Mouse (Mus musculus) MEL-GATA-1-ER (cell line): ENCODE measurements around the gene Runx1.

ENCODE experiments used
- DNase-seq: peaks from one replicate; pipeline ENCODE4 v3.0.0-alpha.2; 2012; ENCODE audit warnings: low read depth; ENCODE audit errors: extremely low read depth

Gene Runx1

DNA sequence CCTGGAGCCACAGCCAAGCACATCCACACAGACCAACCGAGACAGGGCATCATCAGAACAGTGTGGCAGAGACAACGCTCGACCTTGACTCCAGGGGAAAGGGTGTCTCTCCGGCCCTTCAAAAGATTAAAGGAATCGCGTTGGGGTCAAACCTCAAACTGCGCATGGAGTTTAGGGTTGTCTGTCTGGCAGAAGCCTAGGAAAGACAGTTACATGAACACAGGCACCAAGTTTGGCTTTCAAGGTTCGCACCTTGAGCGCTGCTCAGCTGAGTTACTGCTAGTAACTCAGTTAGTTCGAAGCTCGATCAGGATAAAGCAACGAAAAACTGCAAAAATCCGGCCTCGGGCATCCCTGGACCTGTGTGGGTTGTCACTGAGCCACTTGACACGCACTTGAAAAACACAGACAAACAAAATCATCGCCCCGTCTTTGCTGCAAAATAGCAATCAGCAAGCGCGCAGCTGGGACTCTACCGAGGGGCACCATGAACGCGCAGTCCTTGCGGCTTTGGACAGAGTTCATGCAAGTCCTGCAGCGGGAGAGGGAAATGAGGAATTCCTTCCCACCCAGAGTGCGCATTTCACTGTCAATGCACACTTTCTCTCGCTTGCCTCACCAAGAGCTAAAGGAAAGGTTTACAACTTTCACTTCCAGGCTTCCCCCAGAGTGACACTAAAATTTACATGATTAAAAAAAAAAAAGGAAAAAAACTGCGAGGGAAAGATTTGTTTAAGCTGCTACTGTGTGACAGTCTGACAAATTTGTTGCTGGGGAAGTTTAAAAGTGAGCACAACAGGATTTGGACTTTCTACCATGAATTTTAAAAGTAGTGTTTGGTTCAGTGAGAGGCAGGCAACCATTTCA, 126.2 kb downstream of the Runx1 start:
- DNase-seq: no peak

DNA sequence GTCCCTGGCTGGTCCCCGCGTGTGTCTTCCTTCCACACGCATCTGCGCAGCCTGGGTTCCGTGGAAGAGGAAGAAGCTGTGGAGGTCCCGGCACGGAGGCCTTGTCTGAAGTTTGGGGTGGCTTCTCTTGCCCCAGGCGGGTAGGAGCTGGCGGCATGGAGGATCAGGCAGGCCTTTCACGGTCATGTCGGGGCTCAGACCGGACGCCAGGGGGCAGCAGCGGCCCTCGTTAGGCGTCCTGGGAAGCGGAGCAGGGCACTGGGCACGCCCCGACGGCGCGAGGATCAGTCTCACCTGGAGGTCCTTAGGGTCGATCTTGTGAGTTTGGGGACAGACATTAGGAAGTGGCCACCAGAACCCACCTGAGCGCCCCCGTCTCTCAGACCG, 127.3 kb downstream of the Runx1 start:
- DNase-seq: no peak

DNA sequence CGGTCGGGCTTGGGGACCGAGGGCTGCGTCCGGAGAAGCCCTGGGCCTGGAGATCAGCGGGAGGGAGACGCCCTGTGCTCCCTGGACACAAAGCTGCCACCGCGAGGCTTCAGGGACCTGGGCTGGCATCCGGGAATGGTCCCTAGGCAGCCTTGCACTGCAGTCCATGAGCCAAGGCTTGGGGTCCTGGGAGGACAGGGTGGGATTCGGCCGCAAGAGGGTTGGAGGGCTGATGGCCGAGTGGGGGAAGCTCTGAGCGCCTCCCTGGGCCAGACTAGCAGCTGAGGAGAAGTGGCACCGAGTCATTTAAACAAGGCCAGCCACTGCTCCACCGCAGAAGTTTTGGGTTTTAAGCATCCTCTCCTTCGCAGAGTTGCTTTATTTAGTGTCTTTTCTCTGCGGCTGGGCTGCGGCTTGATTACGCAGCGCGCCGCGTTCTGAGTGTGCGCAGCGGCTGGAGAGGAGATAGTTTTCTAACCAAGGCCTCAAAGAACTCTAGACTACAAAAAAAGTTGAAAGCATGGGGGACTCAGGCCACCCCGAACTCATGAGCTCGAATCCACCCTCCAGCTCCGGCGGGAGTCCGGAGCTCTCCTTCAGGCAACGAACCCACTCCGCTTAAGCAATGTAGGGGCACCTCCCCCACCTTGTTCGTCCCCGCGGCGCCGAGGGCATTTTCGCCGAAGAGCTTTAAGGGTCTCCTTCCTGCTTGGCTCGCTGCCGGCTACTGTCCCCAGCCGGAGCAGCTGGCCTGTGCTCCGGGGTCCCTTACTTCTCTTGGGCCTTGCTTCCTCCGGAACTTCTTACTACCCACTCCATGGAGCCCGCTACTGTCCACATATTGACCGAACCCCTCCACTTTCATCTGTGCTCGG, 128.0 kb downstream of the Runx1 start:
- DNase-seq: no peak

DNA sequence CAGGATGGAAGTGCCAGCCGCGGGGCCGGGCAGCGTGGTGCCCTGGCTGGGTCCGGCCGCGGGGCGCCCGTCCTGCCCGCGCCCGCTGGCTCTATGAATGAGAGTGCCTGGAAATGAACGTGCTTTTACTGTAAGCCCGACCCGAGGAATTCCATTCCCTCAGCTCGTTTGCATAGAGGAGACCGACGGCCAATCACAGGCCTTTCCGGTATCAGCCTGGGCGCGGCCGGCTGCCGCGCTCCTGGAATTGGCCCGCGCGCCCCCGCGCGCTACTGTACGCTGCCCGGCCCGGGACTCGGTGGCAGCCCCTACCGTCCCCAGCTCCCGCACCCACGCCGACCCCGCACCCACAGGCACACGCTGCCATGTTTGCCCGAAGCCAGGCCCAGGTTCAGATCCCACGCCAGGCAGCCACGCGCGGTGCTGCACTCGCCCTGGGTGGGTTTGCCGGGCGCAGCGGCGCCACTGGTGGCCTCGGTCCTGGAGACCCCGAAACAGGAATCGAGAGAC, 128.7 kb downstream of the Runx1 start:
- DNase-seq: no peak

DNA sequence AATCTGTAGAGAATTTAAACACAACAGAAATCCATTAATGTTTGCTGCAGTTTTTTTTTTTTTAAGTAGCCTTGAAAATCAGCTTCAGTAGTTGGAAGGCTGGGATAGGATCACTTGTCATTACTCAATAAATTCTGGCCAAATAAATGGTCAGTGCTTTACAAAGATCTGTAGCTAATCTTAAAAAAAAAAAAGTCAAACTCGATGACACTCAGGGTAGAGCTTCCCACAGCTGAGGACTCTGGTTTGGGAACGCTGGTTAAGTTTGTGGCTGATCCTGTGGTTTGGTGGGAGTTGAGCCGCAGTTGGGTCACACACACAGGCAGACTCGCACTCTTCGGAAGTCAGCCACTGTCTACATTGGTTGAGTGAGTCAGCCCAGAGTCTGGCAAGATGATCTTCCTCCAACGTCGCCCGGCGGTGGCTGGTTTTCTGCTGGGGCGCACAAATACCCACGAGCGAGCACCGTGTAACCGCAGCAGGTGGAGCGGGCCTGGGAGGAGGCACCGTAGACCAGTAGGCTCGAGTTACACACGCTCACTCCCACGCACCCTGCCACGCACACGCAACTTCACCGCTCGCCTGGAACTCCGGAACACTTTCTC, 129.4 kb downstream of the Runx1 start:
- no peak for DNase-seq

DNA sequence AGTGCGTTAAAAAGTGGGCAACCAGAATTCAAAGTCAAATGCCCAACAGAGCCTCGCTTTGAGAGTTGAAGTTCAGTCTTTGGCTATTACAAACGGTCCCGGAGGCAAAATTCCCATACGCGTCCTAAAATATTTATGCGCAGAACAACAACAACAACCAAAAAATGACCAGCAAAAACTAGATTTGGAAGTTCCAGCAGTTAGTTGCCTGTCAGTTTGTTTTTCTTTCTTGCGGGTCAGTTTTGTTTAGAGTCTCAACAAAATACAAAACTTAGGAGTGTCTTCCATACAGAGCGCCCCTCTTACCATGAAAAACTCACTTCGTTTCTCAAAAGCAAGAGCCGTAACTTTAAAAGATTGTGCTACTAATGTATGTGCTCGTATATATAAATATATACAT, 130.0 kb downstream of the Runx1 start:
- no peak for DNase-seq

DNA sequence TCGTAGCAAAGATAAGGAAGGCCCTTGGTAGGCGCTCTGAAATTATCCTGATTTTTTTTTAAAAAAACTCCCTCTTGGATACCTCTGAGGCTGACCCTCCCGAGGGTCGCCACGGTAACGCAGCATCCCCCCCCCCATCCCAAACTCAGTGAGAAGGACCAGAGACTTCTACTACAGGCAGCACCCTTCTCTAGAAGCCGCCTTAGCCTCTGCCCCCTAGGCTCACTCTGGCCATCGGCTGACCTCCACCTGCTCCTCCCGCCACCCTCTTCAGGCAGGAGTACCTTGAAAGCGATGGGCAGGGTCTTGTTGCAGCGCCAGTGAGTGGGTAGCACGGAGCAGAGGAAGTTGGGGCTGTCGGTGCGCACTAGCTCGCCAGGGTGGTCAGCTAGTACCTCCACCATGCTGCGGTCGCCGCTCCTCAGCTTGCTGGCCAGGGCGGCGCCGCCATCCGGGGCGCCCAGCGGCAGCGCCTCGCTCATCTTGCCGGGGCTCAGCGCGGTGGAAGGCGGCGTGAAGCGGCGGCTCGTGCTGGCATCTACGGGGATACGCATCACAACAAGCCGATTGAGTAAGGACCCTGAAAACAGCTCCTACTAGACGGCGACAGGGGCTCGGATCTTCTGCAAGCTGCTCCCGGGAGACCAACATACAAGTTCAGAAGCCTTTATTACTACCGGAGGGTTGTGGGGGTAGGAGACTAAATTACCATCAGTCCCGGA, 130.6 kb downstream of the Runx1 start:
- no peak for DNase-seq

DNA sequence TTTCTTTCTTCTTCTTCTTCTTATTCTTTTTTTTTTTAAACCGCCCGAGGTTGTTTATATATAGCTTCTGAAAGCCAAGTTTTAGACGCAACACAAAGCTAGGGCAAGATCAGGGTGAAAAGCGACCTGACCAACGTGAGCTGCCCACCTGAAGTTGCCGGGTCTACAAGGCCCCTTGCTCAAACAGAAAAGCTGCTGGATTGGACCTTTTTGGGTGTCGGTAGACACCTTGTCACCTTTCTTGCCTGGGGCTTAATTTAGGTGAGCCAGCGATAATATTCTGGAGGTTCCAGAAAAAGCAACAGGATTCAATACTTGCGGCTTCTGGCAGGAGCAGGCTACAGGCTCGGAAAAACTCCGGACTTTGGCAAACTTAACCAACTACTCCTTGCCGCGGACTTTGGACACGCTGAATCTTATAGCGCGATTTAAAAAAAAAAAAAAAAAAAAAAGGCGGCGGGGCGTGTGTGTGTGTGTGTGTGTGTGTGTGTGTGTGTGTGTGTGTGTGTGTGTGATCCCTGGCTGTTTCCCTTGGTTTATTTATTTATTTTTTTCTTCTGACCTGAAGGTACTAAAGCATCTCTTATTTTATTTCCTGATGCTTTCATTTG, 131.3 kb downstream of the Runx1 start:
- DNase-seq: no peak

DNA sequence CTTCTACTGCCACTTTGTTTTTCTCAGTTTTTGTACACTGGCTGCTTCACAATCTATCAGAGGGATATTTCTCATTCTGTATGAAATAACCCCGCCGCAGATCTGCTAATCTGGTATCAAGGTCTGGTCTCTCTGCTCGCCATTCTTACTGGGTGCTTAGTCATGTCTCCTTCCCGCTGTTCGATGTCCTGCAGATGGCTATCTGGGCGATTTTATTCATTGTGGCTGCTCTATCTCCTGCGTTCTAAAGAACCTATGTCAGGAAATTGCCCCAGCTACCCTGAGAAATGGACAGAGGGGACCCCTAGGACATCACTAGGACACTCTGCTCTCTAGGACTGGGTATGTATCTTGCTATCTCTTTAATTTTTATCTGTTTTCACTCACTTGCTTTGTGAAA, 135.2 kb downstream of the Runx1 start:
- no peak for DNase-seq

DNA sequence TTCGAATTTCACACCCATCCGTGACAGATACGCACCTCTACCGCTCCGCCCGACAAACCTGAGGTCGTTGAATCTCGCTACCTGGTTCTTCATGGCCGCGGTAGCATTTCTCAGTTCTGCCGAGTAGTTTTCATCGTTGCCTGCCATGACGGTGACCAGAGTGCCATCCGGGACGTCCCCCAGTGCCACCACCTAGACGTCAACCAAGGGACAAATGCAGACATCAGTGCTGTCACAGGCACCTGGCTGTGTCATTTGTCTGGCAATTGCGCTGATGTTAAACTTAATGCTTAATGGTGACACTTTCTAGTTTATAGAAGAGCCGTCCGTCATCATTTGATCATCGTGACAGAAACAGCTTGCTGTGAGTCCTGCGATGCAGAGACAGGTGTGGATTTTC, 137.0 kb downstream of the Runx1 start:
- no peak for DNase-seq

DNA sequence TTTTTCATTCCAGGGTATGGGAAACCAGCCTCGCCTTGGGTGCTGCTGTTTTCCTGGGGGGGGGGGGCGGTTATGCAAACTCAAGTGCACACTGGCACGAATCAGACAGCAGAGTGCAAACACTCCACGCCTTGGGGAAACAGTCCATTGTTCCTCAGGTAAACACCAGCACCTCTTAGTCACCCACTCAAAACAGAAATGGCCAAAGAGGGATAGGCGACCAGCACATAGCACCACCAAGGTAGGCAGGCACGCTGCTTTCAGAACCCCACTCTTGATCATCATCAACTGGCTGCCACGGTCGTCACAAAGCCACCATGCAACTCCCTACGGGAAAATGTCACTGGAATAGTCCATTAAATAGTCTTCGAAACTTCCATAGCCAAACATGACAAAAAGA, 139.0 kb downstream of the Runx1 start:
- DNase-seq: no peak

DNA sequence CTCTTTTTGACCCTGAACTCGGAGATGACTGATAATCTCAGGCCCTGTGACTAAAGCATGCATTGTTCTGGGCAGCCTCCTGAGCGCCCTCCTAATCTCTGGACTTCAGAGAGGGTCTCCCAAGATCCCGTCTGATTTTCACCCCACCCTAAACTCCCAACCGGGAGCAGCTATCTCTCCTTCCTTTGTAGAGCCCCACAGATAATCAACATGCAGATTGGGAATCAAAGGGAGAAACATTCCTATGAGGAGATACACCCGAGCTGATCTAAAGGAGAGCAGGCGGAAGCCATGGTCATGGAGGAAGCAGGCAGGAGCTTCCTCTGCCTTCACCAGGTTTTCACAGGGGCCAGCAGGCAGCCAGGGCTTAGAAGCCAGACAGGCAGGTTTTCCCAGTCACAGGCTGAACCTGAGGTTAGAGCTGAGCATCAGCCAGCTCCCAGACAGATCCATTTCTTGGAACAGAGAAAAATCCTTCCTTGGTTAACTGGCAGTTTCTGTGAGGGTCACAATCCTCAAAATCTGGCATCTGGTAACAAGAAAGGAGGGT, 140.1 kb downstream of the Runx1 start:
- DNase-seq: no peak

DNA sequence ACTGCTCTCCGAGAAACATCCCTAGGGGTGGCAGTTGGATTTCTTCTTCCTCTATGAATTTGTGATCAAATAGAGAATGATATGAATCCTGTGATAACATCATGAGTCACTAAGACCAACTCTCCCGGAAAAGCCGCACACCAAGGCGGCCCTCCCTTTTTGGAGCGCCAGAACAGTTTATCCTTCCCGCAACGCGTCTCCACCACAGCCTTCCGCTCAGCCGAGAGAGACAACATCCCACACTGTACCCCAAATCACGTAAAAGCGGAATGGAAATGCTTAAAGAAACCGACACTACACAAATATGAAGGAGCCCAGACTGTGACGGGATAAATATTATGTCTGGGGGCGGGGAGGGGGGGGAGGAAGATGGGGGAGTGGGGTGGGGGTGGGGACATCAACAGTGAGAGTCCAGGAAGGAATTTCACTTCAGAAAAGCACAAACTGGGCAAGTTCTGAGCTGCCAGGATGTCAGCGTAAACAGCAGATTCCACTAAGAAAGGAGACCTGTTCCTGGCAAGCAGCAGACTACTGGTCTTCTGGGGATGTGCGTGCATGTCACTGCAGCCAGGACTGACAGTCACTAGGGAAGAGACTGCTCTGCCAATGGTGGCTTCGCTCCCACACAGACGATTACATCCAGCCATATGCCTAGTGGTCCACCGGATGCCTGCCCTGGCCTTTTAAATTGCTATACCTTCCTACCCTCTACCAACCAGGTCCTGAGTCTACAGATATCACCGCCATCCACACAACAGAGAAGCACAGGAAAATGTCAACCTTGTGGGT, 141.3 kb downstream of the Runx1 start:
- no peak for DNase-seq

DNA sequence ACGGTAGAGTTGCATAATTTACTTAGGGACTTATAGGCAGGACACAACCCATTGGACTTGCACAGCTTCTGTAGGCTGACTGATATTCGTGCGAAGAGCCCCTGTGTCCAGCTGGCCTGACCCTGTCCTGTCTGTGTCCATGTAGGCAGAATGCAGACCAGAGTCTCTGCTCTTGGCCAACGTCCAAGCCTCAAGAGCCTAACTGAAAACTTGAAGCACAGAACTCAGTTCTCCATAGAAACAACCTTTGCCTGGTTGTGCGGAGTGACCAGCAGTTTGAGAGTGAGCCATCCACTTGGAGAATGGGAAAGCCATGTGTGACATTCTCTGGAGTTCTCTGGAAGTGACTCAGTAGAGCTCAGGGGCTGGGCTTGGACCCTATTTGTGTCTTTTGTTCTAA, 149.3 kb downstream of the Runx1 start:
- no peak for DNase-seq

DNA sequence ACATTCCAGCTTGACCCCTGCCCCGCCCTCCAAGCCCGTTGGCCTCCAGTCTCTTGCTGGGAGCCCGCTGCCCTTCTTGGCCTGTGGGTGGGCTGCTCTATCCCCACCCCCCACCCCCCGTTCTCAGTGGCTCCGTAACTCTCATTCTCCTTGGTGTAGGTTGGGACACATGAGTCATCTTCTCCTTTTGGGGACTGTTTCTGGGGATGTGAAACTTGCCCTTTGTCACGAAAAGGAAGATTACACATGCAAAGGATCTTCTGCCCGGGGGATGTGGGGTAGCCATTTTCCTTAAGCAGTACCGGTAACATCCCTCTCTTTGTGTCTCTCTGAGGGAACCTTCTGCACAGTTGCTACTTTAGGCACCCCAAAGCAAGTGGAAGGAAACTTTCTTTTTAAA, 150.3 kb downstream of the Runx1 start:
- no peak for DNase-seq

DNA sequence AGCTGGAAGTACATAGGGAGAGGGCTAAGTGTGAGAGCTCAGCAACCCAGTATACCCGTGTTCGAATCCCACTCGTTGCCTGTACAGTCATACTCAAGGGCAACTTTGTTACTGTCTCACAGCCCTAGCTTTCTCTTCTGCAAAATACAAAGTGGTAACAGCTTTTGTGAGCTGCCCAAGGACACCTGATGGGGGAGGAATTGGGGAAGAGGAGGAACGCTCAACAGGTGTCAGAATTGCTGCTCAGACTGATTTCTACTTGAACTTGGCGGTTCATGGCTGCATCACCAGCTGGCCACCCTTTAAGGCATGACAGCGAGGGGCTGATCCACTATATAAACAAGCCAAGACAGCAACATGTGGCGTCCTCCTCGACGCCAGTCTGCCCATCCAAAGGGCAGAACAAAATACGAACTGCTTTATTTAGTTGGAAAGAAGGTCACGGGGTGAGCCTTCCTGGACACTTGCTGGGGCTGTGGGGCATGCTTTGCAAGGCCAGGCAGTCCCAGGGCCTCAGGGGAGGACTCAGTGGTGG, 151.0 kb downstream of the Runx1 start:
- DNase-seq: no peak

DNA sequence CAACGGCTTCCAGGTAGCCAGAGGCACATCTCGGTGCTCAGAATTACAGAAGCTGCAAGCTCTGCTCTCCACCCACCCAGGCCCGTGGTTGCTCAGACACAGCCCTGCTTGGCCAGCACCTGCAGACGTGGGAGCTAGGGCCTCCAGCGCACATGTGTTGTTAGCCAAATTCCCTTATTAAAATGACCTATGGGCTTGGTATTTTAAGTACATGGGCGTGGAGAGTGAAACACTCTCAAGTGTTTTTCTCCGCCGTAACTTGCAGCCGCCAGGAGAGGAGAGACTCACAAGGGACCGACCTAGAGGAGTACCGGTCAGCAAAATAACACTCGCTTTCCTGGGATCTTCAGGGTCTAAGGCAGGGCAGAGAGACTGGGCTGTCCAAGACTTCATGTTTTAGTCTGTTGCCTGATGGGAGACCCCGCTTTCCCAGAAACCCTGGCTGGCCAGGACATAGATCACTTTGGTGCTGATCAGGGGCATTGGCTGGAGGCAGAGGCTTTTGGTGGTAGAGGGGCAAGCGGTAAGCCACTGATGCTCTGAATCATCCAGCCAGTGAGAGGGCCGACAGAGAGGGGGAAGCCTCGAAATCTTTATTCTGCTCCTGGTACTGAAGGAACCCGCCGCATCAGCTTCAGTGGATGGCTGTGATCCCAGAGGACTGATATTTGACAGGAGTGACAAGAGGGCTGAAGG, 151.7 kb downstream of the Runx1 start:
- DNase-seq: no peak

DNA sequence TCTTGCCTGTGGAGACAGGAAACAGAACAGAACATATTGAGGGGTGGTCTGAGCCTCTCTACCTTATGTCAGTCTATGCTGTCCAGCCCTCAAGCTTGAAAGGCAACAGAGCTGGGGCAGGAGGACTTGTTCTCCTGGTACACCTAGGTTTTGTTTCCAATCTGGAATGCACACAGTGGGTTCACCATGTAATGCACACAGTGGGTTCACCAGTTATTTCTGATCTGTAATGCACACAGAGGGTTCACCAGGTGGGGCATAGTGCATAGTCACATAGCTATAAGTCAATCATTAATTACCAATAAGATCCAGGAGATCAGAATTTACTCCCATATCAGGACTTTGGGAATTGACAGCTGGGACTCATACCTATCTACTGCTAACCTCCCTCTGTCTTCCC, 157.1 kb downstream of the Runx1 start:
- no peak for DNase-seq

DNA sequence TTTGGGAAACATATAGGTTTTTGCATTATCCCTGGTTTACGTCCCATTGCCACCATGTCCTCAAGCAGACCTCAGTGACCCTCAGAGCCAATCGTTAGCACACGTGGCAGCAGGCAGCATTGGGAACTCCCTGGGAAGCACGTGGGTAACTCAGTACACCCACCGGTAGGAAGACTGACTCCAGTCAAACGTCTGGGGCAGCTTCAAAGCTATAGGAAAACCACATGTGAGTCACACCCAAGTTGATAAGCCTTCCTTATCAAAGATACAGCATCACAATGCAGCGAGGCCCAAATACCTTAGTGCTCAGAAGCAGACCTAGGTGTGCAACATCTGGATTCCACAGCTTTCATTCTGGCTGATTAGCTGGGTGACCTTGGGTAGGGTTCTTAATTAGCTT, 164.2 kb downstream of the Runx1 start:
- DNase-seq: no peak
